Mouse (Mus musculus) monocyte, adult 59 days (primary cell): ENCODE measurements around the gene Fam47c. TPM values are rescaled to one million over a fixed set of nuclear protein-coding genes. Genes with fewer than 3 reads are reported as not detected.

Source experiments
- total RNA-seq, 2 experiments: library from RNA; stranded (reverse); gene quantifications; one replicate each; pipeline ENCODE4 v1.2.4; 2023

Gene Fam47c
- not detected for total RNA-seq

GRCm38 (mm10) chrX:78737463-78737862 is at the start of gene Fam47c:
TSS of gene Fam47c (plus strand) at chrX:78737763.

Other genes starting within 250 kb of the Fam47c start
- 1 to 10 TPM; 2.3 to 2.8 TPM for gene Prrg1, start 153.9 kb upstream of the Fam47c start, total RNA-seq